Mouse (Mus musculus) neural tube, embryonic 11.5 days (tissue): Measurements from ENCODE around the gene Zfp334. TPM values are rescaled to one million over a fixed set of nuclear protein-coding genes. Genes with fewer than 3 reads are reported as not detected.

Experiments used
- ATAC-seq: fragments of 200-750 bp; cut with Nextera tagmentation; 2 replicates; pipeline ENCODE4 v1.8.0; 2017; ENCODE audit warnings: moderate number of reproducible peaks, mild to moderate bottlenecking, moderate TSS enrichment, moderate library complexity; ENCODE audit not compliant: insufficient read depth, low FRiP score, low TSS enrichment
- DNase-seq: peaks from one replicate; pipeline ENCODE4 v3.0.0-alpha.2; 2015; ENCODE audit warnings: low spot score
- H3K27ac ChIP-seq: fragments of 300-500 bp; sonication (generic); 2 replicates; pipeline ENCODE4 v1.5.1; 2014; ENCODE audit warnings: low read depth, mild to moderate bottlenecking, low read length
- H3K27me3 ChIP-seq: fragments of 300-500 bp; sonication (generic); 2 replicates; pipeline ENCODE4 v1.6.1; 2014; ENCODE audit warnings: mild to moderate bottlenecking, low read length, mixed read lengths; ENCODE audit not compliant: control insufficient read depth, insufficient read depth
- H3K36me3 ChIP-seq: fragments of 300-500 bp; sonication (generic); 2 replicates; pipeline ENCODE4 v1.6.1; 2014; ENCODE audit warnings: mild to moderate bottlenecking, low read length, moderate library complexity, mixed read lengths; ENCODE audit not compliant: control insufficient read depth, insufficient read depth
- H3K4me1 ChIP-seq: fragments of 300-500 bp; sonication (generic); 2 replicates; pipeline ENCODE4 v1.6.1; 2014; ENCODE audit warnings: low read length, mixed read lengths; ENCODE audit not compliant: control insufficient read depth, insufficient read depth
- H3K4me2 ChIP-seq: fragments of 300-500 bp; sonication (generic); 2 replicates; pipeline ENCODE4 v1.6.1; 2014; ENCODE audit warnings: low read depth, mild to moderate bottlenecking, moderate library complexity
- H3K4me3 ChIP-seq: fragments of 300-500 bp; sonication (generic); 2 replicates; pipeline ENCODE4 v1.5.1; 2014; ENCODE audit warnings: low read depth, low read length
- H3K9ac ChIP-seq: fragments of 300-500 bp; sonication (generic); 2 replicates; pipeline ENCODE4 v1.6.1; 2014; ENCODE audit warnings: mild to moderate bottlenecking, low read length
- H3K9me3 ChIP-seq: fragments of 300-500 bp; sonication (generic); 2 replicates; pipeline ENCODE4 v1.6.1; 2016; ENCODE audit warnings: low read length; ENCODE audit not compliant: control insufficient read depth
- WGBS: fragments of 180-500 bp; shearing (Covaris S2); extraction: QIAGEN DNeasy Blood & Tissue Kit; methylation state at CpG from one replicate; pipeline ENCODE4 v1.1.7; 2014; 5-methylcytosine and 5-hydroxymethylcytosine counted together
- polyA plus RNA-seq: library from polyadenylated mRNA; unstranded; fragments of >200 nt; fragmentation: Nextera tagmentation; extraction: Ambion mirVana; gene quantifications from 2 replicates; pipeline ENCODE4 v1.2.1, GENCODE M21; 2014

Zfp334 gene
- polyA plus RNA-seq = 22.2 and 23.0 TPM in 2 replicates

GRCm38 (mm10) chr2:165387844-165388495, at the start of gene Zfp334:
Gene Zfp334, minus strand, starts transcription at chr2:165388259.
- peak within 1 kb of the TSS; percentile 79 for H3K4me3 ChIP-seq
- H3K9ac ChIP-seq = peak within 1 kb of the TSS; percentile 88
- peaks cover 23% of the 10 kb centered on the region for H3K36me3 ChIP-seq
- ATAC-seq (peak; percentile 85), DNase-seq (peak; percentile 97)
- H3K4me1 ChIP-seq = peaks cover 5% of the 10 kb centered on the region
- under 1% methylated on average over 40 of the region's 40 CpGs for WGBS
- peak within 1 kb of the TSS; percentile 62 for H3K4me2 ChIP-seq
- no peaks in the 10 kb centered on the region for H3K27me3 ChIP-seq
- H3K9me3 ChIP-seq = no peaks in the 10 kb centered on the region
- H3K27ac ChIP-seq = peak within 1 kb of the TSS; percentile 82

DNA sequence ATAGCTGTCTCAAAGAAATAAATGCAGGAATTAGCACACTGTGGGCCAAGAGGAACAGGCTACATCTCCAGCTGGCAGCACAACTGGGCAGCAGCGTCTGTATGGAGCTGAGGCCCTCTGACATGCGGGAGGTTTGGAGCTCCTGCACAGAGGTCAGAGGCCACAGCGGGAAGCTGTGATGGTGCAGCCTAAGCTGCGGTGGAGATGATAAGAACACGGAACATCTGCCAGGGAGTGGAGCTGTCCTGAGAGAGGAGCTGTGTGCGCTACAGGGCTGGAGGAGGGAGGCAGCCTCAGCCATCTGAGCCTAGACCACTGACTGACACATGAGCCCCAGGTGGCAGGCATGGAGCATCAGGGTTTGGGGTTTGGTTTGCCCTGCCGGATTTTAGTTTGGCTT, 40.6 kb upstream of the Zfp334 start:
- ATAC-seq (no peak), DNase-seq (no peak)
- WGBS = 51% methylated on average over 7 of the region's 7 CpGs
- Histone ChIP-seq H3K27ac (no peak overlapping the region), H3K36me3 (no peaks in the 10 kb centered on the region), H3K9ac (no peak overlapping the region), H3K4me1 (no peaks in the 10 kb centered on the region), H3K27me3 (no peaks in the 10 kb centered on the region), H3K9me3 (no peaks in the 10 kb centered on the region), H3K4me2 (no peak overlapping the region), H3K4me3 (no peak overlapping the region)

DNA sequence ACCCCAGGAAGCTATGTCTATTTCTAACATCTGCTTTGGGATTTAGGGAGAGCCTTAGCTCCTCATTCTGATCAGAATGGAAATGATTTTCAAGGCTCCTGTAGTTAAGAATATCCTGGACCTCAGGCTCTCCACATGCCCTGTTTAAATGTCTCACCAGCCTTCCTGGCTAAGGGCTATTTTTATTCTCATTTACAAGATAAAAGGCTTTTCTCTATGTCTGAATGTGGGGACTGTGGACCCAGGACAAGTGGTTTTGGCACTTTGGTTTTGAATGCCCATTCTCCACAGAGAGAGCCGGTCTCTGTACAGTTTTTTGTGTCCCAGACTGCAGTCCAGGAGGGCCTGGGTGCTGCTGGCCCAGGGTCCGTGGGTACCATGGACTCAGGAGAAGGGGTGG, 32.1 kb upstream of the Zfp334 start:
- DNase-seq (no peak), ATAC-seq (no peak)
- H3K4me1 ChIP-seq = peaks cover 4% of the 10 kb centered on the region; the same call in 1 of the 2 replicates
- H3K9me3 ChIP-seq = no peaks in the 10 kb centered on the region
- H3K27me3 ChIP-seq = no peaks in the 10 kb centered on the region
- no peak overlapping the region for H3K4me3 ChIP-seq
- no peak overlapping the region for H3K27ac ChIP-seq
- 68% methylated on average over 2 of the region's 2 CpGs for WGBS
- H3K9ac ChIP-seq = no peak overlapping the region
- H3K4me2 ChIP-seq = no peak overlapping the region
- H3K36me3 ChIP-seq = no peaks in the 10 kb centered on the region

DNA sequence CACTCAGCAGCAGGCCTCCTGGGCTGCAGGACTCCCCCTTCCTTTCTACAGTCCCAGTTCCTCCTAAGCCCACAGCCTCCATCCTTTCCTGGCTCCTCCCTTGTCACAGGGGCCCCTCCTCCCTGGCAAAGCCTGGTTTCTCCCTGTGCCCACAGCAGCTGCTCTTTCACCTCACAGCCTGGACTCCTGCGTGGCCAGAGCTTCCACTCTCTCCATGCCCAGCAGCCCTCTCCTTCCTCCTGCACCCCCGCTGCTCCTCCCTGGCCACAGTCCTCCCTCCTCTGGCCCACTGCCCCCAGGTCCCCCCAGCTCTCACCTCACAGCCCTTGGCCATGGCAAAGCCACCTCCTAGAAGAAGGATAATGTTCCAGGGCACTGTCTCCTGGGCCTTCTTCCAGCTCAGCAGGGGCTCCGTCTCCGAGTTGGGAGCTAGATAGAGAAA, 31.6 kb upstream of the Zfp334 start:
- Histone ChIP-seq H3K9me3 (no peaks in the 10 kb centered on the region), H3K4me2 (no peak overlapping the region), H3K27me3 (no peaks in the 10 kb centered on the region), H3K27ac (no peak overlapping the region), H3K4me3 (no peak overlapping the region), H3K36me3 (no peaks in the 10 kb centered on the region), H3K9ac (no peak overlapping the region), H3K4me1 (peaks cover 4% of the 10 kb centered on the region; the same call in 1 of the 2 replicates)
- DNase-seq (no peak), ATAC-seq (no peak)
- 77% methylated on average over 4 of the region's 4 CpGs for WGBS

DNA sequence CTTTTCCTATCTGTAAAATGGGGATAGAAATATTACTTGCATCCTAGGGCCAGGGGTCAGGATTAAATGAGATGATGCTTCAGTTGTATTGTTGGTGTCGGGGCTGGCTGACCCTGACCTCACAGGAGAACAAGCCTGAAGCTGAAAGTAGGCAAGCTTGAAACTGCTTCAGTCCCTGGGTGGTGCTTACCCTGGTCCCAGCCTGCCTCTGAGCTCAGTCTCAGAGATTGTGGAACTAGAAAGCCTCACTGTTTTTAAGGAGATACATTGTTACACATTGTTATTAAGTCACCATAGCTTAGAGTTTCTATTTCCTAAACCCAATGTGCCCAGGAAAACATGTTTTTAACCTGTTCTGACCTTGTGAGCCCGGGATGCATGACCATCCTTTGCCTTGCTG, 30.5 kb upstream of the Zfp334 start:
- no peaks in the 10 kb centered on the region for H3K36me3 ChIP-seq
- WGBS = 74% methylated on average over 2 of the region's 2 CpGs
- H3K9me3 ChIP-seq = no peaks in the 10 kb centered on the region
- H3K4me3 ChIP-seq = no peak overlapping the region
- no peak for DNase-seq
- no peak overlapping the region for H3K27ac ChIP-seq
- H3K4me1 ChIP-seq = peaks cover 4% of the 10 kb centered on the region; the same call in 1 of the 2 replicates
- H3K27me3 ChIP-seq = no peaks in the 10 kb centered on the region
- no peak overlapping the region for H3K4me2 ChIP-seq
- no peak for ATAC-seq
- H3K9ac ChIP-seq = no peak overlapping the region

- no peaks in the 10 kb centered on the region for H3K9me3 ChIP-seq
- peaks cover 4% of the 10 kb centered on the region; the same call in 1 of the 2 replicates for H3K4me1 ChIP-seq
- H3K27ac ChIP-seq = no peak overlapping the region
- no peak overlapping the region for H3K4me3 ChIP-seq
- no peak overlapping the region for H3K4me2 ChIP-seq
- H3K27me3 ChIP-seq = no peaks in the 10 kb centered on the region
- ATAC-seq (no peak), DNase-seq (no peak)
- no peaks in the 10 kb centered on the region for H3K36me3 ChIP-seq
- WGBS = 68% methylated on average over 7 of the region's 7 CpGs
- no peak overlapping the region for H3K9ac ChIP-seq
These were observed 29.2 kb upstream of the Zfp334 start for GRCm38 (mm10) chr2:165417291-165417690.

- 80% methylated on average over 6 of the region's 6 CpGs for WGBS
- Histone ChIP-seq H3K36me3 (no peaks in the 10 kb centered on the region), H3K4me2 (no peak overlapping the region), H3K9me3 (no peaks in the 10 kb centered on the region), H3K9ac (no peak overlapping the region), H3K27me3 (no peaks in the 10 kb centered on the region), H3K27ac (no peak overlapping the region), H3K4me3 (no peak overlapping the region), H3K4me1 (peaks cover 4% of the 10 kb centered on the region; the same call in 1 of the 2 replicates)
- DNase-seq = no peak
- ATAC-seq = no peak
These were observed 27.7 kb upstream of the Zfp334 start for GRCm38 (mm10) chr2:165415795-165416194.

DNA sequence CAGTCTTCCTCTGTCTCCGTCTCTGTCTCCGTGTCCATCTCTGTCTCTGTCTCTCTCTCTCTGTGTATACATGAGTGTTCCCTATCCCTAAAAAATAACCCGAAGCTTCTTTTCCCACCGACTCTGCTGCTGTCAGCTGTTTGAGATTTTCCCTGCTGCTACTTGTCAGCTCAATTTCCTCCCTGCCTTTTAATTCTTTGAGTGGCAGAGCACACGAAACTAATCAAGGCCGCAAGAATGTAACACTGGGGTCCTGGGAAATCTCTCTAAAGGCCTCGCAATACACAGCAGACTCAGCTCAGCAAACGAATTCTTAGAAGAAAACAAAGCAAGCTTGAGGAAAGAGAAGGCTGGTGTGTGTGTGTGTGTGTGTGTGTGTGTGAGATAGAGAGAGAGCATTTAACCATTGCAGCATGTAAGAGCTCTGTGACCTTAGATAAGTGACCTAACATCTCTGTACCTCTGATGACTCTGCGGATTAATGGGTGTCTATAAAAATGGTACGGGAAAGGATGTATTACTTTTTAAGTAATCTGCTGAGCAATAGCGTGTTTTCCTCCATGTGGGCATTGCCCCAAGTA, 27.2 kb upstream of the Zfp334 start:
- no peaks in the 10 kb centered on the region for H3K36me3 ChIP-seq
- 79% methylated on average over 11 of the region's 11 CpGs for WGBS
- H3K9me3 ChIP-seq = no peaks in the 10 kb centered on the region
- no peak overlapping the region for H3K9ac ChIP-seq
- H3K27ac ChIP-seq = no peak overlapping the region
- peaks cover 4% of the 10 kb centered on the region; the same call in 1 of the 2 replicates for H3K4me1 ChIP-seq
- ATAC-seq (no peak), DNase-seq (no peak)
- H3K4me2 ChIP-seq = no peak overlapping the region
- no peaks in the 10 kb centered on the region for H3K27me3 ChIP-seq
- H3K4me3 ChIP-seq = no peak overlapping the region

- H3K4me3 ChIP-seq = no peak overlapping the region
- H3K9me3 ChIP-seq = no peaks in the 10 kb centered on the region
- H3K4me2 ChIP-seq = no peak overlapping the region
- H3K36me3 ChIP-seq = no peaks in the 10 kb centered on the region
- H3K4me1 ChIP-seq = no peaks in the 10 kb centered on the region
- no peaks in the 10 kb centered on the region for H3K27me3 ChIP-seq
- H3K27ac ChIP-seq = no peak overlapping the region
- ATAC-seq (no peak), DNase-seq (no peak)
- 84% methylated on average over 5 of the region's 5 CpGs for WGBS
- no peak overlapping the region for H3K9ac ChIP-seq
These were observed 26.3 kb upstream of the Zfp334 start for GRCm38 (mm10) chr2:165414321-165414720.
